Comparison of ENCODE assay signal across 12 mouse cellular contexts in the genomic region with DNA sequence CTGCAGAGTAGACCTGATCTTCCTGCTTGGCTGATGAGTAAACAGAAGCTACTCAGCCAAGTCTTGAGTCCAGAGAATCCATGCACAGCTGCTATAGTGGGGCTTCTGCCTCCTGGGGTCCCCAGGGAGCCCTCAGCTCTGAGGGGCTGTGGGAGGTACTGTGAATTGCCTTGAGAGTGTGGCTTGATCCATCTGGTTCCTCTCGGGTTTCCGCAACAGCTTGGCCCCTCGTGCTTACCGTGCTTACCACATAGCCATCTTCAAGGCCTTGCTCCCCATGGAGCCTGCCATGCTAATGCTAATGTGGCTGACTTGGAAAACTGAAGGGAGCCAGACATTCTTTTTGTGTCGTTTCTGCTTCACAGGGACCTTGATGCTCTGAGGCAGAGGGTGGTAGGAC. TPM values are rescaled to one million over a fixed set of nuclear protein-coding genes. Genes with fewer than 3 reads are reported as not detected.
DNase-seq lines count a peak whose midpoint lies in the region; ATAC-seq lines count a peak whose summit lies in the region.
"Had no signal": no experiment of that assay in that cellular context is flagged by ENCODE, and none has a peak within 500 bp of the region (broad histone marks: within the 10 kb centered on the region; RNA-seq: fewer than 3 reads in every experiment).

No protein-coding gene starts in this region.

- H3K4me3 ChIP-seq in hindbrain, embryonic 10.5 days: no peak overlapping the region
- H3K4me3 ChIP-seq in hindbrain, embryonic 13.5 days: no peak overlapping the region
- H3K4me3 ChIP-seq in hindbrain, embryonic 11.5 days (ENCODE audit: low read depth, low read length): no peak overlapping the region
- no peak overlapping the region for H3K4me3 ChIP-seq in midbrain, embryonic 15.5 days

- no peaks in the 10 kb centered on the region for H3K36me3 ChIP-seq in hindbrain, embryonic 10.5 days
- H3K36me3 ChIP-seq in hindbrain, embryonic 13.5 days: no peaks in the 10 kb centered on the region
- no peaks in the 10 kb centered on the region for H3K36me3 ChIP-seq in hindbrain, embryonic 11.5 days (ENCODE audit: control insufficient read depth, insufficient read depth, low read length)
- H3K36me3 ChIP-seq in midbrain, embryonic 15.5 days (replicated peaks): no peaks in the 10 kb centered on the region

- peak; percentile 47 for DNase-seq in hindbrain, embryonic 10.5 days (ENCODE audit: low spot score)
- DNase-seq in embryo, embryonic 10.5 days (ENCODE audit: low spot score): peak; percentile 38
- DNase-seq in hindbrain, embryonic 11.5 days (ENCODE audit: low spot score): peak; percentile 41
- DNase-seq in testis, postnatal 10 days (ENCODE audit: low spot score): no peak
- DNase-seq in spleen, adult 12 weeks (ENCODE audit: low spot score): no peak
- DNase-seq: B cell, adult 2 months; kidney, postnatal 25 days; thymus, adult 18-20 months had no signal

- no peaks in the 10 kb centered on the region for H3K9me3 ChIP-seq in hindbrain, embryonic 10.5 days
- H3K9me3 ChIP-seq in hindbrain, embryonic 13.5 days: no peaks in the 10 kb centered on the region
- no peaks in the 10 kb centered on the region for H3K9me3 ChIP-seq in hindbrain, embryonic 11.5 days (ENCODE audit: control insufficient read depth, low read length)
- H3K9me3 ChIP-seq in midbrain, embryonic 15.5 days: no peaks in the 10 kb centered on the region

- no peaks in the 10 kb centered on the region for H3K27me3 ChIP-seq in hindbrain, embryonic 10.5 days (ENCODE audit: insufficient read depth, poor library complexity, severe bottlenecking)
- H3K27me3 ChIP-seq in hindbrain, embryonic 13.5 days: no peaks in the 10 kb centered on the region
- no peaks in the 10 kb centered on the region for H3K27me3 ChIP-seq in hindbrain, embryonic 11.5 days (ENCODE audit: control insufficient read depth, insufficient read depth, low read length)
- H3K27me3 ChIP-seq in midbrain, embryonic 15.5 days (replicated peaks): no peaks in the 10 kb centered on the region

- peak overlapping the region; percentile 64; the same call in 1 of the 2 replicates for H3K27ac ChIP-seq in hindbrain, embryonic 10.5 days
- no peak overlapping the region for H3K27ac ChIP-seq in hindbrain, embryonic 13.5 days
- H3K27ac ChIP-seq in hindbrain, embryonic 11.5 days (ENCODE audit: low read depth, low read length): no peak overlapping the region
- H3K27ac ChIP-seq in midbrain, embryonic 15.5 days: no peak overlapping the region

- H3K4me1 ChIP-seq in hindbrain, embryonic 10.5 days (replicated peaks): peaks cover 20% of the 10 kb centered on the region
- H3K4me1 ChIP-seq in hindbrain, embryonic 13.5 days (replicated peaks): peaks cover 6% of the 10 kb centered on the region
- H3K4me1 ChIP-seq in hindbrain, embryonic 11.5 days (replicated peaks; ENCODE audit: control insufficient read depth, insufficient read depth, low read length): no peaks in the 10 kb centered on the region
- H3K4me1 ChIP-seq in midbrain, embryonic 15.5 days: no peaks in the 10 kb centered on the region

- no peak overlapping the region for H3K4me2 ChIP-seq in hindbrain, embryonic 13.5 days
- H3K4me2 ChIP-seq in hindbrain, embryonic 11.5 days (replicated peaks; ENCODE audit: low read depth, low read length): no peak overlapping the region
- H3K4me2 ChIP-seq in midbrain, embryonic 15.5 days: no peak overlapping the region

- no peak; the same call in 1 of the 2 replicates for ATAC-seq in hindbrain, embryonic 13.5 days (ENCODE audit: low FRiP score)
- peak; percentile 57 for ATAC-seq in hindbrain, embryonic 11.5 days (ENCODE audit: low FRiP score)
- ATAC-seq in midbrain, embryonic 15.5 days (replicated peaks): peak; percentile 63; the same call in 1 of the 2 replicates
- no peak for ATAC-seq in inflammation-experienced regulatory T-cells, adult 6 months

- no peak overlapping the region for H3K9ac ChIP-seq in hindbrain, embryonic 13.5 days
- H3K9ac ChIP-seq in hindbrain, embryonic 11.5 days (ENCODE audit: low read depth, low read length): no peak overlapping the region
- no peak overlapping the region for H3K9ac ChIP-seq in midbrain, embryonic 15.5 days

- WGBS in hindbrain, embryonic 10.5 days: 14% methylated on average over 5 of the region's 5 CpGs
- WGBS in hindbrain, embryonic 13.5 days: 14% methylated on average over 5 of the region's 5 CpGs
- WGBS in hindbrain, embryonic 11.5 days: 9% methylated on average over 5 of the region's 5 CpGs
- 18% methylated on average over 5 of the region's 5 CpGs for WGBS in midbrain, embryonic 15.5 days

RNA-seq across cellular contexts. Expression of gene Kctd6, which starts 6.8 kb away (rescaled TPM):
- polyA plus RNA-seq in hindbrain, embryonic 10.5 days (2016; fragmentation: Nextera tagmentation; extraction: Ambion mirVana): 3.8 and 4.0 TPM in 2 replicates
- polyA plus RNA-seq in hindbrain, embryonic 13.5 days (2015; fragmentation: Nextera tagmentation; extraction: Ambion mirVana): 4.1 and 5.1 TPM in 2 replicates
- 8.2 and 11.2 TPM in 2 replicates for polyA plus RNA-seq in hindbrain, embryonic 11.5 days (2014; fragmentation: Nextera tagmentation; extraction: Ambion mirVana)
- polyA plus RNA-seq in midbrain, embryonic 15.5 days (2015; fragmentation: Nextera tagmentation; extraction: Ambion mirVana): 18.3 and 19.6 TPM in 2 replicates
- polyA plus RNA-seq in inflammation-experienced regulatory T-cells, adult 6 months (2017; shearing (Covaris generic)): 1 to 10 TPM; 1.9 to 3.6 (median 3.0) TPM

RNA-seq across cellular contexts. Expression of gene Pdhb, which starts 34.3 kb away (rescaled TPM):
- polyA plus RNA-seq in hindbrain, embryonic 10.5 days (2016; fragmentation: Nextera tagmentation; extraction: Ambion mirVana): 212 and 213 TPM in 2 replicates
- polyA plus RNA-seq in hindbrain, embryonic 13.5 days (2015; fragmentation: Nextera tagmentation; extraction: Ambion mirVana): 246 and 250 TPM in 2 replicates
- polyA plus RNA-seq in hindbrain, embryonic 11.5 days (2014; fragmentation: Nextera tagmentation; extraction: Ambion mirVana): 228 and 233 TPM in 2 replicates
- 245 TPM in 2 replicates for polyA plus RNA-seq in midbrain, embryonic 15.5 days (2015; fragmentation: Nextera tagmentation; extraction: Ambion mirVana)
- polyA plus RNA-seq in inflammation-experienced regulatory T-cells, adult 6 months (2017; shearing (Covaris generic)): 100 to 1,000 TPM; 127 to 152 (median 143) TPM

RNA-seq across cellular contexts. Expression of gene Acox2, which starts 52.0 kb away (rescaled TPM):
- polyA plus RNA-seq in hindbrain, embryonic 10.5 days (2016; fragmentation: Nextera tagmentation; extraction: Ambion mirVana): 0.14 TPM in 1 of 2 replicates, not detected in the other
- not detected in 2 replicates for polyA plus RNA-seq in hindbrain, embryonic 13.5 days (2015; fragmentation: Nextera tagmentation; extraction: Ambion mirVana)
- polyA plus RNA-seq in hindbrain, embryonic 11.5 days (2014; fragmentation: Nextera tagmentation; extraction: Ambion mirVana): 0.20 and 0.29 TPM in 2 replicates
- polyA plus RNA-seq in midbrain, embryonic 15.5 days (2015; fragmentation: Nextera tagmentation; extraction: Ambion mirVana): not detected in 2 replicates
- not detected for polyA plus RNA-seq in inflammation-experienced regulatory T-cells, adult 6 months (2017; shearing (Covaris generic))
- polyA plus RNA-seq: heart, embryonic 14.5 days had no signal

Comparison
In these comparisons a context has a peak if more than half of its experiments do, and no peak if none do; other contexts are left out.
1. ATAC-seq: peak in hindbrain, embryonic 11.5 days (single experiment) and midbrain, embryonic 15.5 days (single experiment); none in hindbrain, embryonic 13.5 days (single experiment) and inflammation-experienced regulatory T-cells, adult 6 months (single experiment).
2. DNase-seq: peak in hindbrain, embryonic 10.5 days (single experiment), embryo, embryonic 10.5 days (single experiment) and hindbrain, embryonic 11.5 days (single experiment); none in testis, postnatal 10 days (single experiment) and spleen, adult 12 weeks (single experiment).